Mouse (Mus musculus): ENCODE data around the gene Spock2. TPM values are rescaled to one million over a fixed set of nuclear protein-coding genes. Genes with fewer than 3 reads are reported as not detected.

Gene Spock2
- total RNA-seq, 2 experiments from 2014 or later: not detected

Other genes with a start within 250 kb of the Spock2 start
- gene Dnajb12, start 226.7 kb upstream of the Spock2 start, total RNA-seq (2014; fragmentation: Nextera tagmentation): 18.8 and 26.9 TPM in 2 replicates
- 14.3 and 25.0 TPM in 2 replicates for gene Dnajb12, start 226.7 kb upstream of the Spock2 start, total RNA-seq (2017)
- gene Ddit4, start 154.4 kb upstream of the Spock2 start, total RNA-seq (2014; fragmentation: Nextera tagmentation): 0.49 TPM in 1 of 2 replicates, not detected in the other
- gene Ddit4, start 154.4 kb upstream of the Spock2 start, total RNA-seq (2017): 2.0 and 2.2 TPM in 2 replicates
- 19.4 and 24.3 TPM in 2 replicates for gene Ascc1, start 103.4 kb upstream of the Spock2 start, total RNA-seq (2014; fragmentation: Nextera tagmentation)
- gene Ascc1, start 103.4 kb upstream of the Spock2 start, total RNA-seq (2017): 24.8 and 34.2 TPM in 2 replicates
- 36.2 and 43.2 TPM in 2 replicates for gene Anapc16, start 103.1 kb upstream of the Spock2 start, total RNA-seq (2014; fragmentation: Nextera tagmentation)
- gene Anapc16, start 103.1 kb upstream of the Spock2 start, total RNA-seq (2017): 46.2 and 48.8 TPM in 2 replicates
- not detected in 2 replicates for gene Chst3, start 113.0 kb downstream of the Spock2 start, total RNA-seq (2014; fragmentation: Nextera tagmentation)
- gene Chst3, start 113.0 kb downstream of the Spock2 start, total RNA-seq (2017): not detected in 2 replicates
- 263 and 293 TPM in 2 replicates for gene Psap, start 171.4 kb downstream of the Spock2 start, total RNA-seq (2014; fragmentation: Nextera tagmentation)
- 243 and 253 TPM in 2 replicates for gene Psap, start 171.4 kb downstream of the Spock2 start, total RNA-seq (2017)
- gene Vsir, start 240.6 kb downstream of the Spock2 start, total RNA-seq (2014; fragmentation: Nextera tagmentation): 45.9 and 57.9 TPM in 2 replicates
- gene Vsir, start 240.6 kb downstream of the Spock2 start, total RNA-seq (2017): 108 and 143 TPM in 2 replicates

All from granulocyte monocyte progenitor cell, adult 5-6 weeks (primary cell).